Mouse (Mus musculus) hindbrain, postnatal 0 days (tissue): ENCODE results near the gene Bin2. TPM values are rescaled to one million over a fixed set of nuclear protein-coding genes. Genes with fewer than 3 reads are reported as not detected.

Source experiments
- ATAC-seq: fragments of 200-750 bp; cut with Nextera tagmentation; 2 replicates; pipeline ENCODE4 v1.8.0; 2017; ENCODE audit warnings: mild to moderate bottlenecking, moderate TSS enrichment, moderate library complexity
- DNase-seq: peaks from one replicate; pipeline ENCODE4 v3.0.0-alpha.2; 2015; ENCODE audit warnings: low spot score
- H3K27ac ChIP-seq: fragments of 300-500 bp; sonication (generic); 2 replicates; pipeline ENCODE4 v1.5.1; 2014; ENCODE audit warnings: mild to moderate bottlenecking
- H3K27me3 ChIP-seq: fragments of 300-500 bp; sonication (generic); 2 replicates; pipeline ENCODE4 v1.6.1; 2014; ENCODE audit warnings: low read length, mixed read lengths; ENCODE audit not compliant: insufficient read depth
- H3K36me3 ChIP-seq: fragments of 300-500 bp; sonication (generic); 2 replicates; pipeline ENCODE4 v1.6.1; 2014; ENCODE audit warnings: low read length, mixed read lengths; ENCODE audit not compliant: insufficient read depth
- H3K4me1 ChIP-seq: fragments of 300-500 bp; sonication (generic); 2 replicates; pipeline ENCODE4 v1.6.1; 2014; ENCODE audit warnings: antibody characterized with exemption, low read length, mixed read lengths; ENCODE audit not compliant: insufficient read depth
- H3K4me2 ChIP-seq: fragments of 300-500 bp; sonication (generic); 2 replicates; pipeline ENCODE4 v1.6.1; 2014; ENCODE audit warnings: low read depth, mild to moderate bottlenecking, low read length, moderate library complexity, mixed read lengths
- H3K4me3 ChIP-seq: fragments of 300-500 bp; sonication (generic); 2 replicates; pipeline ENCODE4 v1.5.1; 2014; ENCODE audit warnings: low read length
- H3K9ac ChIP-seq: fragments of 300-500 bp; sonication (generic); replicated peaks from 2 replicates; pipeline ENCODE4 v1.6.1; 2014; ENCODE audit warnings: mild to moderate bottlenecking, low read length, moderate library complexity, mixed read lengths
- H3K9me3 ChIP-seq: fragments of 300-500 bp; sonication (generic); 2 replicates; pipeline ENCODE4 v1.6.1; 2016; ENCODE audit warnings: low read length, mixed read lengths
- CTCF ChIP-seq: IDR thresholded peaks from 2 replicates; pipeline ENCODE4 v1.5.1; 2016; ENCODE audit warnings: antibody characterized with exemption, control low read depth, low read depth
- WGBS: fragments of 180-500 bp; shearing (Covaris S2); extraction: QIAGEN DNeasy Blood & Tissue Kit; methylation state at CpG from one replicate; pipeline ENCODE4 v1.1.7; 2014; 5-methylcytosine and 5-hydroxymethylcytosine counted together
- polyA plus RNA-seq: library from polyadenylated mRNA; unstranded; fragments of >200 nt; fragmentation: Nextera tagmentation; extraction: Ambion mirVana; gene quantifications from 2 replicates; pipeline ENCODE4 v1.2.1, GENCODE M21; 2015
- total RNA-seq: library from RNA; depleted of rRNA; stranded (reverse); fragments of >200 nt; gene quantifications from 2 replicates; pipeline ENCODE4 v1.2.3, GENCODE M21; 2014

The Bin2 gene
- total and polyA plus RNA-seq, 2 experiments from 2014 or later = 0.63 to 1.4 TPM

- ATAC-seq = no peak
- H3K36me3 ChIP-seq = no peaks in the 10 kb centered on the region
- DNase-seq = no peak
- no peak overlapping the region for H3K4me3 ChIP-seq
- WGBS = 81% methylated on average over 8 of the region's 8 CpGs
- no peak overlapping the region for H3K9ac ChIP-seq
- no peak for TF ChIP-seq CTCF
- H3K27me3 ChIP-seq = no peaks in the 10 kb centered on the region
- H3K27ac ChIP-seq = no peak overlapping the region
- H3K4me1 ChIP-seq = no peaks in the 10 kb centered on the region
- no peak overlapping the region for H3K4me2 ChIP-seq
- no peaks in the 10 kb centered on the region for H3K9me3 ChIP-seq
Observed at GRCm38 (mm10) chr15:100677675-100678074, 8.3 kb upstream of the Bin2 start.

- no peak overlapping the region for H3K9ac ChIP-seq
Observed at GRCm38 (mm10) chr15:100676521-100676920, 7.2 kb upstream of the Bin2 start.

GRCm38 (mm10) chr15:100675486-100675885 lies 6.1 kb upstream of the Bin2 start:
- no peak overlapping the region for H3K9ac ChIP-seq
- H3K4me1 ChIP-seq = no peaks in the 10 kb centered on the region
- TF ChIP-seq CTCF = no peak
- 63% methylated on average over 3 of the region's 3 CpGs for WGBS
- H3K27me3 ChIP-seq = no peaks in the 10 kb centered on the region
- no peak overlapping the region for H3K27ac ChIP-seq
- ATAC-seq (no peak), DNase-seq (no peak)
- no peaks in the 10 kb centered on the region for H3K36me3 ChIP-seq
- H3K4me2 ChIP-seq = no peak overlapping the region
- H3K4me3 ChIP-seq = no peak overlapping the region
- no peaks in the 10 kb centered on the region for H3K9me3 ChIP-seq

More at GRCm38 (mm10) chr15:100676521-100676920, 7.2 kb upstream of the Bin2 start:
- Histone ChIP-seq H3K9me3 (no peaks in the 10 kb centered on the region), H3K4me2 (no peak overlapping the region), H3K4me3 (no peak overlapping the region), H3K36me3 (no peaks in the 10 kb centered on the region), H3K4me1 (no peaks in the 10 kb centered on the region), H3K27ac (no peak overlapping the region), H3K27me3 (no peaks in the 10 kb centered on the region)
- ATAC-seq (no peak), DNase-seq (no peak)
- no peak; the same call in 1 of the 2 replicates for TF ChIP-seq CTCF
- WGBS = 79% methylated on average over 1 of the region's 1 CpGs

GRCm38 (mm10) chr15:100674566-100674965 lies 5.2 kb upstream of the Bin2 start:
- no peaks in the 10 kb centered on the region for H3K9me3 ChIP-seq
- no peak for ATAC-seq

GRCm38 (mm10) chr15:100673585-100674391 lies 4.4 kb upstream of the Bin2 start:
- Histone ChIP-seq H3K9ac (no peak overlapping the region), H3K27me3 (no peaks in the 10 kb centered on the region), H3K4me3 (no peak overlapping the region), H3K36me3 (no peaks in the 10 kb centered on the region), H3K9me3 (no peaks in the 10 kb centered on the region), H3K4me1 (no peaks in the 10 kb centered on the region), H3K27ac (no peak overlapping the region), H3K4me2 (no peak overlapping the region)
- no peak for TF ChIP-seq CTCF
- 43% methylated on average over 10 of the region's 12 CpGs for WGBS
- no peak for ATAC-seq
- DNase-seq = no peak

More at GRCm38 (mm10) chr15:100674566-100674965, 5.2 kb upstream of the Bin2 start:
- H3K27ac ChIP-seq = no peak overlapping the region
- H3K4me2 ChIP-seq = no peak overlapping the region
- WGBS = 86% methylated on average over 10 of the region's 10 CpGs
- DNase-seq = no peak
- no peak for TF ChIP-seq CTCF
- no peaks in the 10 kb centered on the region for H3K36me3 ChIP-seq
- H3K27me3 ChIP-seq = no peaks in the 10 kb centered on the region
- no peaks in the 10 kb centered on the region for H3K4me1 ChIP-seq
- H3K9ac ChIP-seq = no peak overlapping the region
- H3K4me3 ChIP-seq = no peak overlapping the region

- no peak for DNase-seq
- Histone ChIP-seq H3K36me3 (no peaks in the 10 kb centered on the region), H3K4me1 (no peaks in the 10 kb centered on the region), H3K4me3 (no peak overlapping the region), H3K9ac (no peak overlapping the region), H3K27me3 (0 out of 2 replicates have a peak, but pooled peaks cover 2% of the 10 kb centered on the region), H3K9me3 (no peaks in the 10 kb centered on the region), H3K27ac (no peak overlapping the region), H3K4me2 (no peak overlapping the region)
- no peak for TF ChIP-seq CTCF
- WGBS = 55% methylated on average over 5 of the region's 5 CpGs
- ATAC-seq = no peak
Observed at GRCm38 (mm10) chr15:100670833-100671232, 1.5 kb upstream of the Bin2 start.

- 67% methylated on average over 8 of the region's 8 CpGs for WGBS
- DNase-seq (no peak), ATAC-seq (no peak)
- Histone ChIP-seq H3K4me3 (no peak overlapping the region), H3K9me3 (no peaks in the 10 kb centered on the region), H3K4me2 (no peak overlapping the region), H3K27me3 (0 out of 2 replicates have a peak, but pooled peaks cover 2% of the 10 kb centered on the region), H3K36me3 (no peaks in the 10 kb centered on the region), H3K27ac (no peak overlapping the region), H3K9ac (no peak overlapping the region), H3K4me1 (no peaks in the 10 kb centered on the region)
- TF ChIP-seq CTCF = no peak
Observed at GRCm38 (mm10) chr15:100670004-100670403, 651 bp upstream of the Bin2 start.
